ENCODE assay signal across 8 mouse cellular contexts in the genomic region with DNA sequence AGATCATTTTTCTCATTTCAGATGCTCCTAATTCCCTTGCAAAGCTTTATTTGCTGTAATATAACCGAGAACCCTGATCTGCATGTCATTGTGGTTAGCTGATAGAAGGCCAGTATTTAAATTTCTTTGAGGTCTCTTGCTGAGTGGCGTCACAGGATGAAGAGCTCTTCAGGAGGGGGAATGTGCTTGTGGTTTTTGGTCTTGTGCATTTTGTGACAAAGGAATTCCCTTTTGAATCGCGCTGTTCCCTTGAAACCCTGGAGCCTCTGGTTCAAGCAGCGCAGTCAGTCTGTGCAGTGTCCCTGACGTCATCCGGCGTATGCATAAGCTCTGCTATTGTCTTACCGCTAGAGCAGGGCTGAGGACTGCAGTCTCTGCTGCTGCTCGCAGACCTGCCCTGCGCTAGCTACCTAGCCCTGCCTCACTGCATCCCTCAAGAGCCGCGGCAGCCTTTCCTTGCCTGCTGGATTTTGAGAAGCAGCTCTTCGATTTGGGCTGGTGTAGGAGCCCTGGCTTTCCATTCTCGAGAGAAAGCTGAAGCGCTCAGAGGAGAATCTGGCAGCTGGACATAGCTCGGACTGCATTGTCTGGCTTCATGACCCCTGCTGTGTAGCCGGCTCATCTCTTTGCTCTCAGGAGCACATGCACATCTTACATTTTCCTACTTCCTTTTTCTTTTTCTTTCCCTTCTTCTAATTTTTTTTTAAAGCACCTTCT. TPM values are rescaled to one million over a fixed set of nuclear protein-coding genes. Genes with fewer than 3 reads are reported as not detected.
DNase-seq lines count a peak whose midpoint lies in the region; ATAC-seq lines count a peak whose summit lies in the region.

No protein-coding gene starts in this region.

- DNase-seq in gastrocnemius, adult 18-20 months (ENCODE audit: low spot score): peak; percentile 11
- DNase-seq in gastrocnemius, postnatal 36 days: no peak
- DNase-seq in cerebellum, postnatal 36 days: peak; percentile 82 to 87
- DNase-seq in frontal cortex, postnatal 25 days (ENCODE audit: low spot score in 2 of 2): peak; percentile 55 to 68
- DNase-seq in left cerebral cortex, postnatal 36 days (ENCODE audit: low spot score in 2 of 2): peak; percentile 79 to 83
- DNase-seq in mesoderm, embryonic 11.5 days (ENCODE audit: low read depth, low spot score): peak; percentile 92
- peak; percentile 85 for DNase-seq in right cerebral cortex, postnatal 25 days

- peak overlapping the region; percentile 42; the same call in 1 of the 2 replicates for H3K9ac ChIP-seq in intestine, embryonic 15.5 days

- 5% methylated on average over 18 of the region's 18 CpGs for WGBS in intestine, embryonic 15.5 days

- ATAC-seq in intestine, embryonic 15.5 days: peak; percentile 99

- H3K4me3 ChIP-seq in intestine, embryonic 15.5 days (replicated peaks): peak overlapping the region; percentile 39

- H3K36me3 ChIP-seq in intestine, embryonic 15.5 days: no peaks in the 10 kb centered on the region

- intact Hi-C loops in gastrocnemius, postnatal 36 days (cut with DNase I): no loop called here
- intact Hi-C loops in left cerebral cortex, postnatal 36 days (cut with DNase I): loop anchor here (2.0 kb wide), 1 partner anchor 22 kb away; no protein-coding TSS in a partner anchor

- peak overlapping the region; percentile 78 for H3K4me2 ChIP-seq in intestine, embryonic 15.5 days (replicated peaks)

- H3K27me3 ChIP-seq in intestine, embryonic 15.5 days (replicated peaks): no peaks in the 10 kb centered on the region

- no peaks in the 10 kb centered on the region for H3K9me3 ChIP-seq in intestine, embryonic 15.5 days

- H3K4me1 ChIP-seq in intestine, embryonic 15.5 days (replicated peaks): 0 out of 2 replicates have a peak, but pooled peaks cover 5% of the 10 kb centered on the region

- H3K27ac ChIP-seq in intestine, embryonic 15.5 days: 0 out of 2 replicates have a peak overlapping the region, but pooled peaks have one; percentile 22

RNA-seq across cellular contexts. Expression of gene St7, which starts 56.3 kb away (rescaled TPM):
- total RNA-seq in gastrocnemius, adult 18-20 months (2021): 10 to 100 TPM; 12.5 to 14.2 TPM
- total RNA-seq in gastrocnemius, postnatal 36 days (2021): 10 to 100 TPM in 1 of 2 experiments, 1 to 10 TPM in 1; 9.6 to 10.6 TPM
- polyA plus RNA-seq in intestine, embryonic 15.5 days (2015; fragmentation: Nextera tagmentation; extraction: Ambion mirVana): 23.7 and 26.0 TPM in 2 replicates
- total RNA-seq in left cerebral cortex, postnatal 36 days (2021): 10 to 100 TPM; 28.7 to 44.5 TPM

Comparison
In these comparisons a context has a peak if more than half of its experiments do, and no peak if none do; other contexts are left out.
1. DNase-seq: peak in gastrocnemius, adult 18-20 months (single experiment), cerebellum, postnatal 36 days (2 of 2), frontal cortex, postnatal 25 days (2 of 2), left cerebral cortex, postnatal 36 days (2 of 2), mesoderm, embryonic 11.5 days (single experiment) and right cerebral cortex, postnatal 25 days (single experiment); none in gastrocnemius, postnatal 36 days (0 of 2).